Mouse (Mus musculus) heart, embryonic 11.5 days (tissue): Measurements from ENCODE around the gene Dock6. TPM values are rescaled to one million over a fixed set of nuclear protein-coding genes. Genes with fewer than 3 reads are reported as not detected.
A peak's percentile ranks its signal among the peaks of the same experiment; 100 is the strongest.

Source experiments
- ATAC-seq: fragments of 200-750 bp; cut with Nextera tagmentation; replicated peaks from 2 replicates; pipeline ENCODE4 v1.8.0; 2017; ENCODE audit warnings: moderate library complexity; ENCODE audit not compliant: insufficient number of reproducible peaks, low FRiP score, low TSS enrichment
- H3K27ac ChIP-seq: fragments of 300-500 bp; sonication (generic); 2 replicates; pipeline ENCODE4 v1.5.1; 2014; ENCODE audit warnings: mild to moderate bottlenecking, low read depth, low read length
- H3K27me3 ChIP-seq: fragments of 300-500 bp; sonication (generic); 2 replicates; pipeline ENCODE4 v1.6.1; 2014; ENCODE audit warnings: mild to moderate bottlenecking, low read length, mixed read lengths; ENCODE audit not compliant: control insufficient read depth, insufficient read depth
- H3K36me3 ChIP-seq: fragments of 300-500 bp; sonication (generic); 2 replicates; pipeline ENCODE4 v1.6.1; 2014; ENCODE audit warnings: mild to moderate bottlenecking, low read length, moderate library complexity, mixed read lengths; ENCODE audit not compliant: control insufficient read depth, insufficient read depth
- H3K4me1 ChIP-seq: fragments of 300-500 bp; sonication (generic); 2 replicates; pipeline ENCODE4 v1.6.1; 2014; ENCODE audit warnings: low read length; ENCODE audit not compliant: control insufficient read depth, insufficient read depth
- H3K4me2 ChIP-seq: fragments of 300-500 bp; sonication (generic); 2 replicates; pipeline ENCODE4 v1.6.1; 2014; ENCODE audit warnings: mild to moderate bottlenecking, moderate library complexity
- H3K4me3 ChIP-seq: fragments of 300-500 bp; sonication (generic); 2 replicates; pipeline ENCODE4 v1.5.1; 2014; ENCODE audit warnings: low read depth, low read length
- H3K9ac ChIP-seq: fragments of 300-500 bp; sonication (generic); 2 replicates; pipeline ENCODE4 v1.6.1; 2014; ENCODE audit warnings: mild to moderate bottlenecking, low read depth, low read length, moderate library complexity
- H3K9me3 ChIP-seq: fragments of 300-500 bp; sonication (generic); replicated peaks from 2 replicates; pipeline ENCODE4 v1.6.1; 2016; ENCODE audit warnings: low read length; ENCODE audit not compliant: control insufficient read depth
- WGBS: fragments of 180-500 bp; shearing (Covaris S2); extraction: QIAGEN DNeasy Blood & Tissue Kit; methylation state at CpG from one replicate; pipeline ENCODE4 v1.1.7; 2014; ENCODE audit not compliant: insufficient replicate concordance; 5-methylcytosine and 5-hydroxymethylcytosine counted together
- polyA plus RNA-seq: library from polyadenylated mRNA; unstranded; fragments of >200 nt; fragmentation: Nextera tagmentation; extraction: Ambion mirVana; gene quantifications from 2 replicates; pipeline ENCODE4 v1.2.1, GENCODE M21; 2014

Gene Dock6
- polyA plus RNA-seq, 1 experiment from 2014 or later, result 50.1 TPM

DNA sequence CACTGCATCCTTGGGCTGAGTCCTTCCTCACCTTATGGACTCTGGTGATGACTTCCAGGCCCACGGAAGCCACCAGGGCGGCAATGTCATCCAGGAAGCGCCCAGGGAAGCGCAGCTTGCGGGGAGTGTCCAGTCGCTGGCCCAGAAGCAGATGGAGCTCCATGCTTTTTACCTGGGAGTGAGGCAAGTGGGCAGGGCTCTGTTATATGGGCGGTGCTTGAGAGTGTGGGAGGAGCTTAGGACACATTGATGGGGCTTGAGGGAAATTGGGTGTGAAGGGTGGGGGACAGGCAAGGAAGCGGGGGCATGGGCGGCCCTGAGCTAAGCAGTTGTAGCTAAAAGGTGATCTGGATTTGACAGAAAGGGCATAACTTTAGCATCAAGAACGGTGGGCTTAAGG, 28.1 kb downstream of the Dock6 start:
- 62% methylated on average over 10 of the region's 10 CpGs for WGBS
- H3K4me1 ChIP-seq, result no peaks in the 10 kb centered on the region
- H3K9me3 ChIP-seq, result no peaks in the 10 kb centered on the region
- H3K9ac ChIP-seq, result no peak overlapping the region
- H3K27me3 ChIP-seq, result no peaks in the 10 kb centered on the region
- peak; percentile 20; the same call in 1 of the 2 replicates for ATAC-seq
- H3K4me3 ChIP-seq, result no peak overlapping the region
- no peak overlapping the region for H3K4me2 ChIP-seq
- no peak overlapping the region for H3K27ac ChIP-seq
- H3K36me3 ChIP-seq, result peaks cover 7% of the 10 kb centered on the region; the same call in 1 of the 2 replicates

DNA sequence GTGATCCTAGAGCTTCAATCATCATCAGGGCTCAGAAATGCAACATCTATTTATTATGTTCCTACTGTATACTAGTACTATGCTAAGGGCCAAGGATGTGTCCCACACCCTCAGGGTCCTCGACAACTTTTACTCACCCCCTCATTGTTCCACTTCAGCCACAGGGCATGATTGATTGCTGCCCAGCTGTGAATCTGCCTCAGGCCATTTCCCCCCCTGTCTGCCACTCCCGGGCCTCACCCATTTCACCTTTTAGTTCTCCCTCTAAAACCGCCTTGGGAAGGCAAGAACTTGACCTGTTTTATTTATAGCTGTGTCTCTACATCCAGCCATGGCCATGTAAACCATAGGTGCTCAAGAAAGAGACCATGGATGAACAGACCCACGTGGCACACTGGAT, 28.5 kb downstream of the Dock6 start:
- H3K36me3 ChIP-seq, result peaks cover 7% of the 10 kb centered on the region; the same call in 1 of the 2 replicates
- WGBS, result 65% methylated on average over 4 of the region's 4 CpGs
- no peak overlapping the region for H3K4me2 ChIP-seq
- H3K27me3 ChIP-seq, result no peaks in the 10 kb centered on the region
- H3K4me3 ChIP-seq, result no peak overlapping the region
- H3K27ac ChIP-seq, result no peak overlapping the region
- H3K9me3 ChIP-seq, result no peaks in the 10 kb centered on the region
- no peak overlapping the region for H3K9ac ChIP-seq
- no peak for ATAC-seq
- H3K4me1 ChIP-seq, result no peaks in the 10 kb centered on the region

GRCm38 (mm10) chr9:21822686-21823085, 29.7 kb downstream of the Dock6 start:
- 72% methylated on average over 6 of the region's 6 CpGs for WGBS
- H3K9ac ChIP-seq, result no peak overlapping the region
- no peaks in the 10 kb centered on the region for H3K4me1 ChIP-seq
- H3K27ac ChIP-seq, result no peak overlapping the region
- no peaks in the 10 kb centered on the region for H3K27me3 ChIP-seq
- H3K9me3 ChIP-seq, result no peaks in the 10 kb centered on the region
- no peak overlapping the region for H3K4me2 ChIP-seq
- no peak overlapping the region for H3K4me3 ChIP-seq
- ATAC-seq, result no peak
- peaks cover 8% of the 10 kb centered on the region for H3K36me3 ChIP-seq

DNA sequence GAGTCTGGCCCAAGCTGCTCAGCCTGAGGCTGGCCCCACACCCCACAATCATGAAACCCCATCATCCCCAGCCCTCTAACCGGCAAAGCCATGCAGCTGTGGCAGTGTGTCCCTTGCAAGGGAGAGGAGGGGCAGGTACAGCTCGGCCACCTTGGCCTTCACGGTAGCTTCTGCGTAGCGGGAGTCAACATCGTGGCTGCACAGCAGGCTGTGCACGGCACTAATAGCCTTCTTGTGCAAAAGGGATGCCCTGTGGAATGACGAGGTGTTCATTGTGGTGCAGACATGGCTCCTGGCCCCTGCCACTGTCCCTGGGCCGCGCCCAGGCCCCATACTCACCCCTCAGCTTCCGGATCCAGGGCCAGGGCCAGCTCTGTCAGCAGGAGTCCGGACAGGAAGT, 32.3 kb downstream of the Dock6 start:
- no peak for ATAC-seq
- 81% methylated on average over 12 of the region's 12 CpGs for WGBS
- Histone ChIP-seq H3K36me3 (peaks cover 21% of the 10 kb centered on the region), H3K4me3 (no peak overlapping the region), H3K4me2 (no peak overlapping the region), H3K27me3 (no peaks in the 10 kb centered on the region), H3K9ac (no peak overlapping the region), H3K4me1 (no peaks in the 10 kb centered on the region), H3K27ac (no peak overlapping the region), H3K9me3 (no peaks in the 10 kb centered on the region)

GRCm38 (mm10) chr9:21819181-21819729, 33.2 kb downstream of the Dock6 start:
- WGBS, result 92% methylated on average over 2 of the region's 2 CpGs
- H3K4me1 ChIP-seq, result no peaks in the 10 kb centered on the region
- no peak overlapping the region for H3K4me3 ChIP-seq
- H3K27ac ChIP-seq, result no peak overlapping the region
- no peak for ATAC-seq
- no peaks in the 10 kb centered on the region for H3K27me3 ChIP-seq
- peaks cover 25% of the 10 kb centered on the region for H3K36me3 ChIP-seq
- no peak overlapping the region for H3K9ac ChIP-seq
- no peak overlapping the region for H3K4me2 ChIP-seq
- H3K9me3 ChIP-seq, result no peaks in the 10 kb centered on the region

GRCm38 (mm10) chr9:21818561-21818960, 33.9 kb downstream of the Dock6 start:
- no peaks in the 10 kb centered on the region for H3K9me3 ChIP-seq
- WGBS, result 89% methylated on average over 6 of the region's 6 CpGs
- H3K36me3 ChIP-seq, result peaks cover 27% of the 10 kb centered on the region
- ATAC-seq, result no peak
- H3K4me2 ChIP-seq, result no peak overlapping the region
- no peak overlapping the region for H3K4me3 ChIP-seq
- no peak overlapping the region for H3K27ac ChIP-seq
- H3K9ac ChIP-seq, result no peak overlapping the region
- no peaks in the 10 kb centered on the region for H3K27me3 ChIP-seq
- no peaks in the 10 kb centered on the region for H3K4me1 ChIP-seq

GRCm38 (mm10) chr9:21818125-21818524, 34.3 kb downstream of the Dock6 start:
- H3K4me3 ChIP-seq, result no peak overlapping the region

DNA sequence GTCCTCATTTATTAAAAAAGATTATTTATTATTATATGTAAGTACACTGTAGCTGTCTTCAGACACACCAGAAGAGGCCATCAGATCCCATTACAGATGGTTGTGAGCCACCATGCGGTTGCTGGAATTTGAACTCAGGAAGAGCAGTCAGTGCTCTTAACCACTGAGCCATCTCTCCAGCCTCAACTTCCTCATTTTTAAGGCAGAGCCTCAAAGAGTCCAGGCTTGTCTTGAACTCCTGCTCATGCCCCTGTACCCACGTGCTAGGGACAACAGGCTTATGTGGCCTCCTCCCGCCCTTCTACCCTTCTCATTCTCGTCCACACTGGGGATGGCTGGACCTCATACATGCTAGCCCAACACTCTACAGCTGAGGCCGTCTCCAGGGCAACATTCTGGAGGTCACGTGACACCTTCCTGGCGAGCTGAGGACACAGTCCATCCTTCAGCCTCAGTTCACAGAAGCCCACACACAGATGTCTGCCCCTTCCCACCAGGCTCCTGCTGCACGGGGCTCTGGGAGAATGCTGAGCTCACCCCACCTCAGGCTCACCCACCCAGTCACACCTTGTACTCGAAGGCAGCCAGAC, 35.6 kb downstream of the Dock6 start:
- no peak overlapping the region for H3K4me2 ChIP-seq
- 74% methylated on average over 9 of the region's 9 CpGs for WGBS

More at GRCm38 (mm10) chr9:21818125-21818524, 34.3 kb downstream of the Dock6 start:
- H3K9me3 ChIP-seq, result no peaks in the 10 kb centered on the region
- 75% methylated on average over 4 of the region's 4 CpGs for WGBS
- H3K9ac ChIP-seq, result no peak overlapping the region
- no peak overlapping the region for H3K4me2 ChIP-seq
- H3K27me3 ChIP-seq, result no peaks in the 10 kb centered on the region
- no peak overlapping the region for H3K27ac ChIP-seq
- no peaks in the 10 kb centered on the region for H3K4me1 ChIP-seq
- ATAC-seq, result no peak
- peaks cover 27% of the 10 kb centered on the region for H3K36me3 ChIP-seq

GRCm38 (mm10) chr9:21811170-21811569, 41.3 kb downstream of the Dock6 start:
- Histone ChIP-seq H3K4me1 (no peaks in the 10 kb centered on the region), H3K4me2 (no peak overlapping the region), H3K27me3 (no peaks in the 10 kb centered on the region), H3K9me3 (no peaks in the 10 kb centered on the region), H3K9ac (no peak overlapping the region), H3K36me3 (peaks cover 15% of the 10 kb centered on the region), H3K27ac (no peak overlapping the region), H3K4me3 (no peak overlapping the region)
- ATAC-seq, result no peak
- 77% methylated on average over 5 of the region's 5 CpGs for WGBS

More for the DNA sequence above, 35.6 kb downstream of the Dock6 start:
- Histone ChIP-seq H3K4me3 (no peak overlapping the region), H3K9me3 (no peaks in the 10 kb centered on the region), H3K4me1 (no peaks in the 10 kb centered on the region), H3K36me3 (peaks cover 27% of the 10 kb centered on the region), H3K9ac (no peak overlapping the region), H3K27ac (no peak overlapping the region), H3K27me3 (no peaks in the 10 kb centered on the region)
- ATAC-seq, result no peak
